ENCODE assay signal across 21 mouse cellular contexts in genomic region chr2:108236286-108236988, GRCm38 (mm10).
DNase-seq lines count a peak whose midpoint lies in the region; ATAC-seq and TF ChIP-seq lines count a peak whose summit lies in the region.
"Had no signal": no experiment of that assay in that cellular context is flagged by ENCODE, and none has a peak within 500 bp of the region (broad histone marks: within the 10 kb centered on the region; RNA-seq: fewer than 3 reads in every experiment).

No protein-coding gene starts in this region.

- 22% methylated on average over 9 of the region's 9 CpGs for WGBS in kidney, postnatal 0 days
- WGBS in neural tube, embryonic 12.5 days: 19% methylated on average over 9 of the region's 9 CpGs
- WGBS in heart, embryonic 12.5 days: 68% methylated on average over 9 of the region's 9 CpGs

- no peaks in the 10 kb centered on the region for H3K79me2 ChIP-seq in C2C12 (ENCODE audit: control insufficient read depth, insufficient read depth)

- ATAC-seq in kidney, postnatal 0 days (replicated peaks; ENCODE audit: low FRiP score, low read depth): no peak
- ATAC-seq in neural tube, embryonic 12.5 days (ENCODE audit: low FRiP score, low read depth): peak; percentile 73; the same call in 1 of the 2 replicates
- ATAC-seq in erythroblast, adult 5-6 weeks (replicated peaks; ENCODE audit: low FRiP score, poor library complexity, severe bottlenecking): no peak
- ATAC-seq in heart, embryonic 12.5 days (ENCODE audit: insufficient number of reproducible peaks, low FRiP score): no peak
- ATAC-seq: forebrain, embryonic 14.5 days; midbrain, embryonic 15.5 days had no signal

- no peaks in the 10 kb centered on the region for H3K36me3 ChIP-seq in kidney, postnatal 0 days (ENCODE audit: insufficient read depth, low read length)
- H3K36me3 ChIP-seq in C2C12 (ENCODE audit: control insufficient read depth, insufficient read depth): no peaks in the 10 kb centered on the region
- H3K36me3 ChIP-seq in neural tube, embryonic 12.5 days: no peaks in the 10 kb centered on the region
- H3K36me3 ChIP-seq in heart, embryonic 12.5 days: no peaks in the 10 kb centered on the region
- H3K36me3 ChIP-seq: hindbrain, embryonic 15.5 days; midbrain, embryonic 15.5 days had no signal

- peak; percentile 20 for DNase-seq in kidney, postnatal 0 days (ENCODE audit: low spot score)
- DNase-seq in kidney, postnatal 10 days: no peak
- peak; percentile 2 for DNase-seq in embryo, embryonic 11.5 days (ENCODE audit: low read depth, low spot score)
- no peak for DNase-seq in adrenal gland, postnatal 14 days
- DNase-seq: adrenal gland, postnatal 25 days; B cell, adult 2 months; cerebellum, adult 9-10 months; kidney, adult 8-10 months; layer of hippocampus, postnatal 36 days; lung, adult 2 months; retina, postnatal 1 day; right cerebral cortex, postnatal 4 days had no signal

- H3K9me3 ChIP-seq in kidney, postnatal 0 days (replicated peaks; ENCODE audit: low read length): no peaks in the 10 kb centered on the region
- no peaks in the 10 kb centered on the region for H3K9me3 ChIP-seq in neural tube, embryonic 12.5 days
- no peaks in the 10 kb centered on the region for H3K9me3 ChIP-seq in heart, embryonic 12.5 days (replicated peaks)
- H3K9me3 ChIP-seq: hindbrain, embryonic 15.5 days; midbrain, embryonic 15.5 days had no signal

- no peaks in the 10 kb centered on the region for H3K4me1 ChIP-seq in kidney, postnatal 0 days (replicated peaks; ENCODE audit: insufficient read depth, low read length)
- peaks cover 6% of the 10 kb centered on the region; the same call in 1 of the 2 replicates for H3K4me1 ChIP-seq in neural tube, embryonic 12.5 days
- no peaks in the 10 kb centered on the region for H3K4me1 ChIP-seq in heart, embryonic 12.5 days (replicated peaks)
- H3K4me1 ChIP-seq: hindbrain, embryonic 15.5 days; midbrain, embryonic 15.5 days had no signal

- no peak overlapping the region for H3K4me2 ChIP-seq in kidney, postnatal 0 days (ENCODE audit: low read length)
- peak overlapping the region; percentile 27; the same call in 1 of the 2 replicates for H3K4me2 ChIP-seq in neural tube, embryonic 12.5 days (replicated peaks)
- H3K4me2 ChIP-seq in heart, embryonic 12.5 days: no peak overlapping the region
- H3K4me2 ChIP-seq: heart, embryonic 11.5 days; hindbrain, embryonic 15.5 days; midbrain, embryonic 15.5 days had no signal

- no peak overlapping the region for H3ac ChIP-seq in C2C12 (ENCODE audit: control insufficient read depth, insufficient read length, low read depth)

- no peak overlapping the region for H3K27ac ChIP-seq in kidney, postnatal 0 days
- no peak overlapping the region for H3K27ac ChIP-seq in neural tube, embryonic 12.5 days
- no peak overlapping the region for H3K27ac ChIP-seq in heart, embryonic 12.5 days (ENCODE audit: poor library complexity, severe bottlenecking)
- H3K27ac ChIP-seq: hindbrain, embryonic 15.5 days; midbrain, embryonic 15.5 days had no signal

- no peaks in the 10 kb centered on the region for H3K79me3 ChIP-seq in C2C12 (ENCODE audit: low read depth)

- H3K9ac ChIP-seq in kidney, postnatal 0 days (ENCODE audit: low read depth, low read length): no peak overlapping the region
- no peak overlapping the region for H3K9ac ChIP-seq in neural tube, embryonic 12.5 days
- no peak overlapping the region for H3K9ac ChIP-seq in heart, embryonic 12.5 days
- H3K9ac ChIP-seq: hindbrain, embryonic 15.5 days; midbrain, embryonic 15.5 days had no signal

- no peak overlapping the region for H3K4me3 ChIP-seq in kidney, postnatal 0 days (replicated peaks; ENCODE audit: low read depth, low read length)
- H3K4me3 ChIP-seq in C2C12 (ENCODE audit: insufficient read depth, poor library complexity, severe bottlenecking): no peak overlapping the region
- no peak overlapping the region for H3K4me3 ChIP-seq in neural tube, embryonic 12.5 days
- no peak overlapping the region for H3K4me3 ChIP-seq in heart, embryonic 12.5 days
- H3K4me3 ChIP-seq: erythroblast, embryonic 14.5 days; hindbrain, embryonic 15.5 days; midbrain, embryonic 15.5 days had no signal

- no peak for TF ChIP-seq CTCF in kidney, postnatal 0 days (IDR thresholded peaks at IDR 0.05; ENCODE audit: low read depth)
- TF ChIP-seq CTCF in C2C12 (IDR thresholded peaks at IDR 0.05; ENCODE audit: control insufficient read depth, insufficient read depth, insufficient read length): no peak

- H3K27me3 ChIP-seq in kidney, postnatal 0 days (ENCODE audit: insufficient read depth, low read length): no peaks in the 10 kb centered on the region
- no peaks in the 10 kb centered on the region for H3K27me3 ChIP-seq in C2C12 (ENCODE audit: control insufficient read depth, insufficient read depth, insufficient read length)
- no peaks in the 10 kb centered on the region for H3K27me3 ChIP-seq in neural tube, embryonic 12.5 days (replicated peaks)
- no peaks in the 10 kb centered on the region for H3K27me3 ChIP-seq in heart, embryonic 12.5 days (replicated peaks)
- H3K27me3 ChIP-seq: hindbrain, embryonic 15.5 days; midbrain, embryonic 15.5 days had no signal

TF ChIP-seq in C2C12, 6 proteins besides CTCF, POLR2A, EP300 and RAD21:
- TF ChIP-seq USF1 (IDR thresholded peaks at IDR 0.05; ENCODE audit: low read depth) (peak; percentile 50), CEBPB (IDR thresholded peaks at IDR 0.05; ENCODE audit: low read depth) (peak; percentile 57), MYOD1 (IDR thresholded peaks at IDR 0.05; ENCODE audit: control insufficient read depth, insufficient read length, low read depth) (peak; percentile 17), MAX (IDR thresholded peaks at IDR 0.05) (no peak), FOSL1 (IDR thresholded peaks at IDR 0.05; ENCODE audit: insufficient read depth, low read length, poor library complexity, severe bottlenecking) (peak; percentile 86), MYOG (IDR thresholded peaks at IDR 0.05; ENCODE audit: control insufficient read depth, extremely low read depth, insufficient read length) (no peak)

Comparison
In these comparisons a context has a peak if more than half of its experiments do, and no peak if none do; other contexts are left out.
1. DNase-seq: peak in kidney, postnatal 0 days (single experiment) and embryo, embryonic 11.5 days (single experiment); none in kidney, postnatal 10 days (single experiment) and adrenal gland, postnatal 14 days (single experiment).